Mouse (Mus musculus): Measurements from ENCODE around the gene Ide.
"Not testable (repeated sequence)": the region's sequence is repeated elsewhere in the genome, so short reads cannot be mapped to it uniquely, and the experiment has no call there.

The Ide gene

GRCm38 (mm10) chr19:37265333-37266103 lies 72.1 kb downstream of the Ide start:
- DNase-seq (ENCODE audit: low spot score) = peak; percentile 40

- no peak for DNase-seq (ENCODE audit: low spot score)
These were observed 73.4 kb downstream of the Ide start for GRCm38 (mm10) chr19:37263943-37264897.

- no peak for DNase-seq (ENCODE audit: low spot score)
These were observed 74.1 kb downstream of the Ide start for GRCm38 (mm10) chr19:37263566-37263942.

- no peak for DNase-seq (ENCODE audit: low spot score)
These were observed 75.3 kb downstream of the Ide start for GRCm38 (mm10) chr19:37262389-37262788.

- DNase-seq (ENCODE audit: low spot score) = no peak
These were observed 82.3 kb downstream of the Ide start for GRCm38 (mm10) chr19:37255321-37255720.

GRCm38 (mm10) chr19:37252104-37252503 lies 85.5 kb downstream of the Ide start:
- DNase-seq (ENCODE audit: low spot score) = no peak

- no peak for DNase-seq (ENCODE audit: low spot score)
These were observed 89.5 kb downstream of the Ide start for GRCm38 (mm10) chr19:37248199-37248598.

GRCm38 (mm10) chr19:37246859-37247258 lies 90.8 kb downstream of the Ide start:
- DNase-seq (ENCODE audit: low spot score) = no peak

GRCm38 (mm10) chr19:37242707-37243106 lies 94.9 kb downstream of the Ide start:
- no peak for DNase-seq (ENCODE audit: low spot score)

- no peak for DNase-seq (ENCODE audit: low spot score)
These were observed 96.5 kb downstream of the Ide start for GRCm38 (mm10) chr19:37241201-37241600.

GRCm38 (mm10) chr19:37239096-37239495 lies 98.6 kb downstream of the Ide start:
- DNase-seq (ENCODE audit: low spot score) = no peak

GRCm38 (mm10) chr19:37238651-37239050 lies 99.0 kb downstream of the Ide start:
- no peak for DNase-seq (ENCODE audit: low spot score)

- DNase-seq (ENCODE audit: low spot score) = no peak
These were observed 99.8 kb downstream of the Ide start for GRCm38 (mm10) chr19:37237712-37238437.

GRCm38 (mm10) chr19:37237306-37237705 lies 100.3 kb downstream of the Ide start:
- DNase-seq (ENCODE audit: low spot score) = no peak

GRCm38 (mm10) chr19:37235818-37236217 lies 101.8 kb downstream of the Ide start:
- no peak for DNase-seq (ENCODE audit: low spot score)

GRCm38 (mm10) chr19:37233561-37234539 lies 103.8 kb downstream of the Ide start:
- no peak for DNase-seq (ENCODE audit: low spot score)

GRCm38 (mm10) chr19:37232598-37232997 lies 105.1 kb downstream of the Ide start:
- DNase-seq (ENCODE audit: low spot score) = not testable (repeated sequence)

GRCm38 (mm10) chr19:37225197-37225862 lies 112.3 kb downstream of the Ide start:
- no peak for DNase-seq (ENCODE audit: low spot score)

Measured in urinary bladder, postnatal 10 days (tissue).